Mouse (Mus musculus) embryonic facial prominence, embryonic 10.5 days (tissue): Measurements from ENCODE around the gene Gm10663. TPM values are rescaled to one million over a fixed set of nuclear protein-coding genes. Genes with fewer than 3 reads are reported as not detected.

Experiments
- DNase-seq: peaks from one replicate; pipeline ENCODE4 v3.0.0-alpha.2; 2017; ENCODE audit warnings: low spot score
- H3K27ac ChIP-seq: fragments of 300-500 bp; sonication (generic); replicated peaks from 2 replicates; pipeline ENCODE4 v1.5.1; 2016; ENCODE audit warnings: mild to moderate bottlenecking
- H3K27me3 ChIP-seq: fragments of 300-500 bp; sonication (generic); replicated peaks from 2 replicates; pipeline ENCODE4 v1.6.1; 2016; ENCODE audit warnings: low read depth, mild to moderate bottlenecking; ENCODE audit not compliant: poor library complexity, severe bottlenecking
- H3K36me3 ChIP-seq: fragments of 300-500 bp; sonication (generic); replicated peaks from 2 replicates; pipeline ENCODE4 v1.6.1; 2016; ENCODE audit warnings: mild to moderate bottlenecking, moderate library complexity
- H3K4me1 ChIP-seq: fragments of 300-500 bp; sonication (generic); 2 replicates; pipeline ENCODE4 v1.6.1; 2016
- H3K4me3 ChIP-seq: fragments of 300-500 bp; sonication (generic); 2 replicates; pipeline ENCODE4 v1.5.1; 2016; ENCODE audit warnings: mild to moderate bottlenecking, moderate library complexity
- H3K9me3 ChIP-seq: fragments of 300-500 bp; sonication (generic); 2 replicates; pipeline ENCODE4 v1.6.1; 2016; ENCODE audit warnings: mild to moderate bottlenecking
- WGBS: fragments of 180-500 bp; shearing (Covaris S2); methylation state at CpG from one replicate; pipeline ENCODE4 v1.1.7; 2016; 5-methylcytosine and 5-hydroxymethylcytosine counted together
- polyA plus RNA-seq: library from polyadenylated mRNA; unstranded; fragments of >200 nt; fragmentation: Nextera tagmentation; extraction: Ambion mirVana; gene quantifications from 2 replicates; pipeline ENCODE4 v1.2.1, GENCODE M21; 2016

Gene Gm10663
- polyA plus RNA-seq, 1 experiment from 2014 or later: not detected

GRCm38 (mm10) chr8:65056722-65057121 lies 18.1 kb upstream of the Gm10663 start:
- Histone ChIP-seq H3K9me3 (no peaks in the 10 kb centered on the region), H3K36me3 (no peaks in the 10 kb centered on the region), H3K27me3 (no peaks in the 10 kb centered on the region), H3K27ac (no peak overlapping the region), H3K4me1 (0 out of 2 replicates have a peak, but pooled peaks cover 6% of the 10 kb centered on the region), H3K4me3 (no peak overlapping the region)
- 91% methylated on average over 4 of the region's 4 CpGs for WGBS
- DNase-seq: no peak

GRCm38 (mm10) chr8:65062195-65062594 lies 12.6 kb upstream of the Gm10663 start:
- H3K4me3 ChIP-seq: no peak overlapping the region
- DNase-seq: no peak
- H3K9me3 ChIP-seq: no peaks in the 10 kb centered on the region
- 76% methylated on average over 4 of the region's 4 CpGs for WGBS
- no peaks in the 10 kb centered on the region for H3K36me3 ChIP-seq
- no peaks in the 10 kb centered on the region for H3K27me3 ChIP-seq
- H3K4me1 ChIP-seq: no peaks in the 10 kb centered on the region
- H3K27ac ChIP-seq: no peak overlapping the region

GRCm38 (mm10) chr8:65064071-65064470 lies 10.8 kb upstream of the Gm10663 start:
- H3K27ac ChIP-seq: no peak overlapping the region
- H3K4me1 ChIP-seq: no peaks in the 10 kb centered on the region
- 63% methylated on average over 2 of the region's 2 CpGs for WGBS

GRCm38 (mm10) chr8:65065622-65066021 lies 9.2 kb upstream of the Gm10663 start:
- no peak for DNase-seq
- WGBS: 94% methylated on average over 3 of the region's 3 CpGs
- H3K27me3 ChIP-seq: no peaks in the 10 kb centered on the region
- H3K36me3 ChIP-seq: no peaks in the 10 kb centered on the region
- H3K4me3 ChIP-seq: no peak overlapping the region
- H3K4me1 ChIP-seq: no peaks in the 10 kb centered on the region
- no peak overlapping the region for H3K27ac ChIP-seq
- H3K9me3 ChIP-seq: no peaks in the 10 kb centered on the region

More at GRCm38 (mm10) chr8:65064071-65064470, 10.8 kb upstream of the Gm10663 start:
- no peak for DNase-seq
- H3K9me3 ChIP-seq: no peaks in the 10 kb centered on the region
- H3K36me3 ChIP-seq: no peaks in the 10 kb centered on the region
- no peak overlapping the region for H3K4me3 ChIP-seq
- no peaks in the 10 kb centered on the region for H3K27me3 ChIP-seq

GRCm38 (mm10) chr8:65067031-65067430 lies 7.8 kb upstream of the Gm10663 start:
- H3K36me3 ChIP-seq: no peaks in the 10 kb centered on the region
- no peak overlapping the region for H3K27ac ChIP-seq
- no peaks in the 10 kb centered on the region for H3K9me3 ChIP-seq
- WGBS: 91% methylated on average over 4 of the region's 4 CpGs
- H3K4me3 ChIP-seq: no peak overlapping the region
- no peak for DNase-seq
- H3K4me1 ChIP-seq: no peaks in the 10 kb centered on the region
- H3K27me3 ChIP-seq: no peaks in the 10 kb centered on the region

GRCm38 (mm10) chr8:65067694-65068472 lies 7.0 kb upstream of the Gm10663 start:
- no peak for DNase-seq

GRCm38 (mm10) chr8:65068473-65068819 lies 6.4 kb upstream of the Gm10663 start:
- H3K27ac ChIP-seq: no peak overlapping the region
- no peaks in the 10 kb centered on the region for H3K9me3 ChIP-seq
- WGBS: 86% methylated on average over 4 of the region's 4 CpGs
- H3K4me3 ChIP-seq: no peak overlapping the region
- H3K4me1 ChIP-seq: no peaks in the 10 kb centered on the region
- no peak for DNase-seq
- no peaks in the 10 kb centered on the region for H3K36me3 ChIP-seq
- no peaks in the 10 kb centered on the region for H3K27me3 ChIP-seq

More at GRCm38 (mm10) chr8:65067694-65068472, 7.0 kb upstream of the Gm10663 start:
- Histone ChIP-seq H3K4me3 (no peak overlapping the region), H3K9me3 (no peaks in the 10 kb centered on the region), H3K4me1 (no peaks in the 10 kb centered on the region), H3K27me3 (no peaks in the 10 kb centered on the region), H3K27ac (no peak overlapping the region), H3K36me3 (no peaks in the 10 kb centered on the region)
- 41% methylated on average over 10 of the region's 10 CpGs for WGBS

- no peak overlapping the region for H3K4me3 ChIP-seq
- H3K4me1 ChIP-seq: no peaks in the 10 kb centered on the region
- H3K27me3 ChIP-seq: no peaks in the 10 kb centered on the region
- no peak for DNase-seq
- H3K36me3 ChIP-seq: no peaks in the 10 kb centered on the region
- 80% methylated on average over 4 of the region's 4 CpGs for WGBS
- H3K9me3 ChIP-seq: no peaks in the 10 kb centered on the region
- H3K27ac ChIP-seq: no peak overlapping the region
Measured at GRCm38 (mm10) chr8:65070996-65071395, 3.8 kb upstream of the Gm10663 start.

GRCm38 (mm10) chr8:65080731-65081130 lies 5.9 kb downstream of the Gm10663 start:
- Histone ChIP-seq H3K9me3 (no peaks in the 10 kb centered on the region), H3K27me3 (no peaks in the 10 kb centered on the region), H3K36me3 (no peaks in the 10 kb centered on the region), H3K4me3 (no peak overlapping the region), H3K27ac (no peak overlapping the region), H3K4me1 (no peaks in the 10 kb centered on the region)
- 88% methylated on average over 9 of the region's 9 CpGs for WGBS
- DNase-seq: no peak

GRCm38 (mm10) chr8:65085680-65086079 lies 10.8 kb downstream of the Gm10663 start:
- Histone ChIP-seq H3K4me1 (no peaks in the 10 kb centered on the region), H3K36me3 (no peaks in the 10 kb centered on the region), H3K27ac (no peak overlapping the region), H3K9me3 (no peaks in the 10 kb centered on the region), H3K4me3 (no peak overlapping the region), H3K27me3 (no peaks in the 10 kb centered on the region)
- WGBS: 71% methylated on average over 2 of the region's 2 CpGs
- DNase-seq: no peak

GRCm38 (mm10) chr8:65087711-65088110 lies 12.9 kb downstream of the Gm10663 start:
- WGBS: 89% methylated on average over 8 of the region's 8 CpGs
- no peak overlapping the region for H3K27ac ChIP-seq
- no peak for DNase-seq
- H3K36me3 ChIP-seq: no peaks in the 10 kb centered on the region
- no peak overlapping the region for H3K4me3 ChIP-seq
- no peaks in the 10 kb centered on the region for H3K4me1 ChIP-seq
- no peaks in the 10 kb centered on the region for H3K27me3 ChIP-seq
- no peaks in the 10 kb centered on the region for H3K9me3 ChIP-seq

- no peak for DNase-seq
- Histone ChIP-seq H3K4me1 (no peaks in the 10 kb centered on the region), H3K36me3 (no peaks in the 10 kb centered on the region), H3K27ac (no peak overlapping the region), H3K27me3 (no peaks in the 10 kb centered on the region), H3K9me3 (no peaks in the 10 kb centered on the region), H3K4me3 (no peak overlapping the region)
- 84% methylated on average over 12 of the region's 12 CpGs for WGBS
Measured at GRCm38 (mm10) chr8:65088120-65088519, 13.3 kb downstream of the Gm10663 start.

- Histone ChIP-seq H3K27me3 (no peaks in the 10 kb centered on the region), H3K27ac (no peak overlapping the region), H3K4me3 (no peak overlapping the region), H3K9me3 (no peaks in the 10 kb centered on the region), H3K4me1 (no peaks in the 10 kb centered on the region), H3K36me3 (no peaks in the 10 kb centered on the region)
- 85% methylated on average over 7 of the region's 7 CpGs for WGBS
- no peak for DNase-seq
Measured at GRCm38 (mm10) chr8:65089781-65090180, 14.9 kb downstream of the Gm10663 start.
